Mouse (Mus musculus) MEL (cell line): ENCODE measurements around the gene Cbwd1.

ENCODE experiments used
- CHD2 ChIP-seq: IDR thresholded peaks from 2 replicates; pipeline ENCODE4 v1.6.1; 2011; ENCODE audit warnings: low read length, improper control_type of control experiment
- CTCF ChIP-seq, 3 experiments: IDR thresholded peaks in 2 of 3; conservative IDR thresholded peaks in 1 of 3; 2 replicates each; pipeline ENCODE4 v1.5.1; 2011 to 2012; ENCODE audit warnings: low read length in 3 of 3, low read depth in 2 of 3, mild to moderate bottlenecking in 2 of 3, improper control_type of control experiment in 1 of 3, inconsistent platforms in 1 of 3, mixed read lengths in 1 of 3, moderate library complexity in 1 of 3; ENCODE audit not compliant: control insufficient read depth in 1 of 3, insufficient read depth in 1 of 3, poor library complexity in 1 of 3, severe bottlenecking in 1 of 3
- KAT2A ChIP-seq: conservative IDR thresholded peaks from 2 replicates; pipeline ENCODE4 v1.6.1; 2012; ENCODE audit warnings: low read depth, low read length, improper control_type of control experiment, inconsistent platforms
- POLR2A ChIP-seq, 2 experiments: IDR thresholded peaks; 2 replicates each; pipeline ENCODE4 v1.6.1; 2011 to 2012; ENCODE audit warnings: low read length in 2 of 2, mild to moderate bottlenecking in 2 of 2, control low read depth in 1 of 2, improper control_type of control experiment in 1 of 2, low read depth in 1 of 2, moderate library complexity in 1 of 2; ENCODE audit not compliant: control insufficient read depth in 1 of 2, insufficient read depth in 1 of 2, poor library complexity in 1 of 2
- ZC3H11A ChIP-seq: IDR thresholded peaks from 2 replicates; pipeline ENCODE4 v1.6.1; 2012; ENCODE audit warnings: low read depth, mild to moderate bottlenecking, inconsistent platforms, low read length, improper control_type of control experiment
- ZMIZ1 ChIP-seq: IDR thresholded peaks from 2 replicates; pipeline ENCODE4 v1.6.1; 2012; ENCODE audit warnings: low read depth, mild to moderate bottlenecking, inconsistent platforms, low read length, improper control_type of control experiment, moderate library complexity

DNA sequence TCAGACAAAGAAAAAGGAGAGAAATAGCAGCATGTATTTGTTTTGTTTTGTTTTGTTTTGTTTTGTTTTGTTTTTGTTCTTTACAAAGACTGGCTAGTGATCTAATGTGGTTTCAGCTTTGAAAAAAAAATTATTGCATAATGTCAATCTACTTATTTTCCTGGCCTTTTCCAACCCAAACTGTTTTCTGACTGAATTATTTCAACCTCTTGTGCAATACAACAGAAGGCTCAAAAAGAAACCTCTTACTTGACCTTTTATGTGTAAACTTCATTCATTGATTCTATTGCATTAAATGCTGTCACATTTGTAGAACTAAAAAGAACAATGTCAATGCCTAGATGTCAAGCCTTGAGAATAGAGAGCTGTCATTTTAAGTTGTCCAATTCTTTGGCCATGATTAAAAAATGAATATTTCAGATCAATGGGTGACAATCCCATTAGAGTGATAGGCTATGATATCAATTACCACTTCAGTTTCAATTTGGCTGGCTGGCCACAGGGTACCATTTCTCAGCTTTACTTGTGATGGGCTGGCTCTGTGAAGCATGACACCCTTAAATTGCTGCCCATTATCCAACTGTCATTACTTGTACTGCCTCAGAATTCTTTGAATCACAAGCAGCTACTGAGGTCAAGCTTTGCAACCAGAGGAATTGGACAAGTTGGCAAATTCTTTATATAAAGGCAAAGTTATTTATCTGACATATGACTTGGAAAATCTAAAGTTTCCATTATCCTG lies 15.7 kb downstream of the Cbwd1 start:
- TF ChIP-seq CHD2 (no peak), ZMIZ1 (no peak), POLR2A (IDR thresholded peaks at IDR 0.05; ENCODE audit: control insufficient read depth in 1 of 2, insufficient read depth in 1 of 2, low read depth in 1 of 2, low read length in 2 of 2, poor library complexity in 1 of 2) (no peak), CTCF (IDR thresholded peaks at IDR 0.05 in 2 of 3, conservative IDR thresholded peaks at IDR 0.05 in 1 of 3; ENCODE audit: control insufficient read depth in 1 of 3, insufficient read depth in 1 of 3, low read depth in 2 of 3, low read length in 3 of 3, poor library complexity in 1 of 3, severe bottlenecking in 1 of 3) (no peak), KAT2A (no peak), ZC3H11A (no peak)
